Mouse (Mus musculus) hindbrain, embryonic 16.5 days (tissue): ENCODE measurements at regions not wholly inside any gene's neighbourhood (a gene's known extent, or its start where the extent isn't known, plus 50 kb on each side); places are given as distances from the start of the nearest gene placed in this dataset.

ENCODE experiments used
- ATAC-seq: fragments of 200-750 bp; cut with Nextera tagmentation; 2 replicates; pipeline ENCODE4 v1.8.0; 2017; ENCODE audit warnings: moderate TSS enrichment, moderate library complexity
- H3K27ac ChIP-seq: fragments of 300-500 bp; sonication (generic); 2 replicates; pipeline ENCODE4 v1.5.1; 2014; ENCODE audit warnings: low read depth, mild to moderate bottlenecking, control low read depth, low read length, moderate library complexity
- H3K27me3 ChIP-seq: fragments of 300-500 bp; sonication (generic); replicated peaks from 2 replicates; pipeline ENCODE4 v1.6.1; 2014; ENCODE audit warnings: low read length; ENCODE audit not compliant: control insufficient read depth, insufficient read depth
- H3K36me3 ChIP-seq: fragments of 300-500 bp; sonication (generic); 2 replicates; pipeline ENCODE4 v1.6.1; 2014; ENCODE audit warnings: mild to moderate bottlenecking, low read length, moderate library complexity, mixed read lengths; ENCODE audit not compliant: control insufficient read depth, insufficient read depth
- H3K4me1 ChIP-seq: fragments of 300-500 bp; sonication (generic); 2 replicates; pipeline ENCODE4 v1.6.1; 2014; ENCODE audit warnings: low read depth, low read length; ENCODE audit not compliant: control insufficient read depth, insufficient read depth
- H3K4me2 ChIP-seq: fragments of 300-500 bp; sonication (generic); 2 replicates; pipeline ENCODE4 v1.6.1; 2014; ENCODE audit warnings: mild to moderate bottlenecking, low read length, control low read depth, moderate library complexity
- H3K4me3 ChIP-seq: fragments of 300-500 bp; sonication (generic); 2 replicates; pipeline ENCODE4 v1.5.1; 2014; ENCODE audit warnings: mild to moderate bottlenecking, low read length, control low read depth, moderate library complexity
- H3K9ac ChIP-seq: fragments of 300-500 bp; sonication (generic); 2 replicates; pipeline ENCODE4 v1.6.1; 2014; ENCODE audit warnings: low read depth, mild to moderate bottlenecking, control low read depth, low read length, moderate library complexity
- H3K9me3 ChIP-seq: fragments of 300-500 bp; sonication (generic); 2 replicates; pipeline ENCODE4 v1.6.1; 2014; ENCODE audit warnings: mild to moderate bottlenecking, low read length, moderate library complexity; ENCODE audit not compliant: control insufficient read depth
- WGBS: fragments of 180-500 bp; shearing (Covaris S2); extraction: QIAGEN DNeasy Blood & Tissue Kit; methylation state at CpG from one replicate; pipeline ENCODE4 v1.1.7; 2014; 5-methylcytosine and 5-hydroxymethylcytosine counted together

GRCm38 (mm10) chr12:32456796-32457195, 78.3 kb downstream of the Ccdc71l start:
- Histone ChIP-seq H3K27ac (no peak overlapping the region), H3K4me1 (no peaks in the 10 kb centered on the region), H3K27me3 (no peaks in the 10 kb centered on the region), H3K36me3 (no peaks in the 10 kb centered on the region), H3K9ac (no peak overlapping the region), H3K4me3 (no peak overlapping the region), H3K4me2 (no peak overlapping the region), H3K9me3 (no peaks in the 10 kb centered on the region)
- no peak for ATAC-seq
- WGBS: 69% methylated on average over 4 of the region's 4 CpGs

DNA sequence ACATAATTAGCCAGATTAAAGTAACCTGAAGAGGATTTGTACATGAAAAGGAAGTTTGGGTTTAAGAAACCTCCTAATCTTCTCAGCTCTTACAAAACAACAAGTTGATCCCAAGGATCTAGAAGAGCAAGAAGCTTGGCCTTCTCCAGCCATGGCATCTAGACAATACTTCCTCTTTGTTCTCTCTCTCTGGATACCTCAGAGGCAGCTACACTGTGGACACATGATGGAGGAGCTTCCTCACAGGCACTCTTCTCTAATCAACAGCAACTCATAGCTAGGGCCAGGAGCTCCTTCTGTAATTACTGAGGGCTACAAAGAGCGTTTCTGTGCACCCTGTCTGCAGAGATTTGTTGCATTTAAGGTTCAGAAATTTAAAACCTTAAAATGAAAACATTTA, 79.9 kb downstream of the Ccdc71l start:
- no peak overlapping the region for H3K4me2 ChIP-seq
- no peak overlapping the region for H3K4me3 ChIP-seq
- 89% methylated on average over 1 of the region's 1 CpGs for WGBS
- H3K9ac ChIP-seq: no peak overlapping the region
- no peak for ATAC-seq
- H3K27me3 ChIP-seq: no peaks in the 10 kb centered on the region
- no peaks in the 10 kb centered on the region for H3K9me3 ChIP-seq
- H3K4me1 ChIP-seq: no peaks in the 10 kb centered on the region
- H3K27ac ChIP-seq: no peak overlapping the region
- H3K36me3 ChIP-seq: no peaks in the 10 kb centered on the region

- WGBS: 78% methylated on average over 4 of the region's 4 CpGs
- ATAC-seq: no peak
- H3K27me3 ChIP-seq: no peaks in the 10 kb centered on the region
- H3K4me2 ChIP-seq: no peak overlapping the region
- no peak overlapping the region for H3K9ac ChIP-seq
- no peak overlapping the region for H3K27ac ChIP-seq
- no peaks in the 10 kb centered on the region for H3K36me3 ChIP-seq
- H3K4me1 ChIP-seq: no peaks in the 10 kb centered on the region
- H3K4me3 ChIP-seq: no peak overlapping the region
- no peaks in the 10 kb centered on the region for H3K9me3 ChIP-seq
Observed at GRCm38 (mm10) chr12:32460330-32460998, 82.0 kb downstream of the Ccdc71l start.

GRCm38 (mm10) chr12:32465371-32465770, 86.9 kb downstream of the Ccdc71l start:
- Histone ChIP-seq H3K9ac (no peak overlapping the region), H3K4me2 (no peak overlapping the region), H3K4me3 (no peak overlapping the region), H3K4me1 (no peaks in the 10 kb centered on the region), H3K27me3 (no peaks in the 10 kb centered on the region), H3K36me3 (no peaks in the 10 kb centered on the region), H3K9me3 (no peaks in the 10 kb centered on the region), H3K27ac (no peak overlapping the region)
- no peak for ATAC-seq
- 64% methylated on average over 6 of the region's 6 CpGs for WGBS

DNA sequence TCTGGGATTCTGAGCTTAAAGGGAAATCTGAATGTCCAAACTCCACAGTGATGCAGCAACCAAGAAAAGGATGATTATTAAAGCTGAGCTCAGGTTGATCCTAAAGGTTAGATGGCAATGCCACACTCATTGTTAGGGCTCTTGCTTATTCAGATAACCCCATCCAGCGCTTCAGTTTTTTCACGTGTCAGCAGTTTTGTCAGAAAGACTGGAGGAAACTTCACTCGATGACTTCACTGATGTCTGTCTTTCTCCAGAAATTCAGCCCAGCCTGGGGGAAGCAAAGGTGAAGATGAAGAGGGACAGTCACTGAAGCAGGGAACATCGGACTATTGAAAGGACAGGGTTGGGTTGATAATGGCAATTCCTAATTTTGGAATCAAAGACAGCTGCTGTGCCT, 91.4 kb downstream of the Ccdc71l start:
- H3K4me1 ChIP-seq: no peaks in the 10 kb centered on the region
- H3K27me3 ChIP-seq: no peaks in the 10 kb centered on the region
- H3K27ac ChIP-seq: no peak overlapping the region
- no peak for ATAC-seq
- H3K9me3 ChIP-seq: no peaks in the 10 kb centered on the region
- no peaks in the 10 kb centered on the region for H3K36me3 ChIP-seq
- 90% methylated on average over 4 of the region's 4 CpGs for WGBS
- H3K4me3 ChIP-seq: no peak overlapping the region
- no peak overlapping the region for H3K4me2 ChIP-seq
- H3K9ac ChIP-seq: no peak overlapping the region

GRCm38 (mm10) chr12:32479451-32479850, 100.9 kb downstream of the Ccdc71l start:
- Histone ChIP-seq H3K27ac (no peak overlapping the region), H3K4me3 (no peak overlapping the region), H3K9me3 (no peaks in the 10 kb centered on the region), H3K9ac (no peak overlapping the region), H3K27me3 (no peaks in the 10 kb centered on the region), H3K4me2 (no peak overlapping the region), H3K36me3 (no peaks in the 10 kb centered on the region), H3K4me1 (no peaks in the 10 kb centered on the region)
- no peak for ATAC-seq
- 91% methylated on average over 3 of the region's 3 CpGs for WGBS

DNA sequence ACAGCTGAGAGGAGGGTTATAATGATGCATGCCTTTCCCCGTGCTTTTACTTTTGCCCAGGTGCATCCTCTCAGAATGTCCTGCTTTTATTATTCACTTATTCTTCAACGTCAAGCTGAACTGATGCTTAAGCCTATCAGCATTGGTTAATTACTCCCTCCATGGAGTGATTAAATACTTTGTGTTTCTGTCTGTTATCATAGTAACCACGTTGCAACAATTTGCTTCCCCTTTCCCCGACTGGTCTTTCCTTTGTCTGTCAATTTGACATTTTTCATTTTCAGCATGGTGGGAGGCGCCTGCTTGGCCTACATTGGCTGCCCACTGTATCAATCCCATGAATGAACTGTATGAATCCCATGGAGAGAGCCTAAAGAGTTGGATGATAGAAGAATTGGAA, 101.8 kb downstream of the Ccdc71l start:
- H3K36me3 ChIP-seq: no peaks in the 10 kb centered on the region
- 64% methylated on average over 5 of the region's 5 CpGs for WGBS
- no peak for ATAC-seq
- no peak overlapping the region for H3K4me2 ChIP-seq
- H3K4me3 ChIP-seq: no peak overlapping the region
- H3K4me1 ChIP-seq: no peaks in the 10 kb centered on the region
- H3K27me3 ChIP-seq: no peaks in the 10 kb centered on the region
- no peaks in the 10 kb centered on the region for H3K9me3 ChIP-seq
- no peak overlapping the region for H3K27ac ChIP-seq
- H3K9ac ChIP-seq: no peak overlapping the region

DNA sequence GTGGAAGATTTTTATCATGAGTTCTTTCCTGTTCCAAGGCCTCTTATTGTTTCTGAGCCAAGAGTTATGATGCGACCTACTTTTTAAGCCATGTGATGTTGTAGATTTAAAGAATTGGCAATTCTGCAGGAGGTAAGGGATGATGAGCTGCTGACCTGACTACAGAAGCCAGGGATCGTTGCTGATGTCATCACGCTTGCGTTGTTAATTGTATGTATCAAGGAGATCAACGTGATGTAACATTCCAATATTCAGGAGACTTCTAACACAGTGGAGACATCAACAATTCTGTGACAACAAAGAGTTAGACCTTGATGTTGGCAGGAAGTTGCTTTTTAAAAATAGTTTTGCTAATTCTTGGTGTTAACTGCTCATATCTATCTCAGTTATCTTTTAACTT, 102.5 kb downstream of the Ccdc71l start:
- Histone ChIP-seq H3K4me3 (no peak overlapping the region), H3K9ac (no peak overlapping the region), H3K4me2 (no peak overlapping the region), H3K4me1 (no peaks in the 10 kb centered on the region), H3K27ac (no peak overlapping the region), H3K9me3 (no peaks in the 10 kb centered on the region), H3K27me3 (no peaks in the 10 kb centered on the region), H3K36me3 (no peaks in the 10 kb centered on the region)
- no peak for ATAC-seq
- WGBS: 92% methylated on average over 5 of the region's 5 CpGs

GRCm38 (mm10) chr12:32482343-32482742, 103.8 kb downstream of the Ccdc71l start:
- no peaks in the 10 kb centered on the region for H3K9me3 ChIP-seq
- 82% methylated on average over 1 of the region's 1 CpGs for WGBS
- H3K4me3 ChIP-seq: no peak overlapping the region
- H3K36me3 ChIP-seq: no peaks in the 10 kb centered on the region
- no peak overlapping the region for H3K4me2 ChIP-seq
- no peaks in the 10 kb centered on the region for H3K4me1 ChIP-seq
- H3K27me3 ChIP-seq: no peaks in the 10 kb centered on the region
- no peak overlapping the region for H3K9ac ChIP-seq
- ATAC-seq: no peak
- no peak overlapping the region for H3K27ac ChIP-seq

- Histone ChIP-seq H3K9ac (no peak overlapping the region), H3K4me1 (no peaks in the 10 kb centered on the region), H3K27ac (no peak overlapping the region), H3K9me3 (no peaks in the 10 kb centered on the region), H3K4me2 (no peak overlapping the region), H3K36me3 (no peaks in the 10 kb centered on the region), H3K27me3 (no peaks in the 10 kb centered on the region), H3K4me3 (no peak overlapping the region)
- no peak for ATAC-seq
Observed at GRCm38 (mm10) chr12:32482777-32483176, 104.3 kb downstream of the Ccdc71l start.
